Mouse (Mus musculus) lung, postnatal 0 days (tissue): ENCODE measurements around the gene Klk1b4. TPM values are rescaled to one million over a fixed set of nuclear protein-coding genes. Genes with fewer than 3 reads are reported as not detected.
"Not testable (repeated sequence)": the region's sequence is repeated elsewhere in the genome, so short reads cannot be mapped to it uniquely, and the experiment has no call there.

Experiments
- ATAC-seq: fragments of 200-750 bp; cut with Nextera tagmentation; 2 replicates; pipeline ENCODE4 v1.8.0; 2017; ENCODE audit warnings: moderate library complexity
- DNase-seq: peaks from one replicate; pipeline ENCODE4 v3.0.0-alpha.2; 2016; ENCODE audit warnings: low spot score
- H3K27ac ChIP-seq: fragments of 300-500 bp; sonication (generic); 2 replicates; pipeline ENCODE4 v1.5.1; 2014; ENCODE audit warnings: antibody characterized with exemption, mild to moderate bottlenecking, low read length, mixed read lengths
- H3K27me3 ChIP-seq: fragments of 300-500 bp; sonication (generic); replicated peaks from 2 replicates; pipeline ENCODE4 v1.6.1; 2014; ENCODE audit warnings: low read length, mixed read lengths; ENCODE audit not compliant: insufficient read depth
- H3K36me3 ChIP-seq: fragments of 300-500 bp; sonication (generic); 2 replicates; pipeline ENCODE4 v1.6.1; 2014; ENCODE audit warnings: low read length, mixed read lengths; ENCODE audit not compliant: insufficient read depth
- H3K4me1 ChIP-seq: fragments of 300-500 bp; sonication (generic); 2 replicates; pipeline ENCODE4 v1.6.1; 2014; ENCODE audit warnings: antibody characterized with exemption, low read depth, low read length, mixed read lengths; ENCODE audit not compliant: insufficient read depth
- H3K4me2 ChIP-seq: fragments of 300-500 bp; sonication (generic); replicated peaks from 2 replicates; pipeline ENCODE4 v1.6.1; 2014; ENCODE audit warnings: low read depth, mild to moderate bottlenecking, low read length, moderate library complexity, mixed read lengths
- H3K4me3 ChIP-seq: fragments of 300-500 bp; sonication (generic); 2 replicates; pipeline ENCODE4 v1.5.1; 2014; ENCODE audit warnings: low read depth, low read length
- H3K9ac ChIP-seq: fragments of 300-500 bp; sonication (generic); replicated peaks from 2 replicates; pipeline ENCODE4 v1.6.1; 2014; ENCODE audit warnings: low read depth, mild to moderate bottlenecking
- H3K9me3 ChIP-seq: fragments of 300-500 bp; sonication (generic); 2 replicates; pipeline ENCODE4 v1.6.1; 2016; ENCODE audit warnings: low read length, mixed read lengths
- CTCF ChIP-seq: IDR thresholded peaks from 2 replicates; pipeline ENCODE4 v1.5.1; 2016; ENCODE audit warnings: antibody characterized with exemption, mild to moderate bottlenecking
- EP300 ChIP-seq: IDR thresholded peaks from 2 replicates; pipeline ENCODE4 v1.6.1; 2016; ENCODE audit warnings: antibody characterized with exemption, mild to moderate bottlenecking, control low read depth
- WGBS: fragments of 180-500 bp; shearing (Covaris S2); extraction: QIAGEN DNeasy Blood & Tissue Kit; methylation state at CpG from one replicate; pipeline ENCODE4 v1.1.7; 2014; 5-methylcytosine and 5-hydroxymethylcytosine counted together
- polyA plus RNA-seq: library from polyadenylated mRNA; unstranded; fragments of >200 nt; fragmentation: Nextera tagmentation; extraction: Ambion mirVana; gene quantifications from 2 replicates; pipeline ENCODE4 v1.2.1, GENCODE M21; 2015

Gene Klk1b4
- polyA plus RNA-seq, 1 experiment from 2014 or later, result not detected

DNA sequence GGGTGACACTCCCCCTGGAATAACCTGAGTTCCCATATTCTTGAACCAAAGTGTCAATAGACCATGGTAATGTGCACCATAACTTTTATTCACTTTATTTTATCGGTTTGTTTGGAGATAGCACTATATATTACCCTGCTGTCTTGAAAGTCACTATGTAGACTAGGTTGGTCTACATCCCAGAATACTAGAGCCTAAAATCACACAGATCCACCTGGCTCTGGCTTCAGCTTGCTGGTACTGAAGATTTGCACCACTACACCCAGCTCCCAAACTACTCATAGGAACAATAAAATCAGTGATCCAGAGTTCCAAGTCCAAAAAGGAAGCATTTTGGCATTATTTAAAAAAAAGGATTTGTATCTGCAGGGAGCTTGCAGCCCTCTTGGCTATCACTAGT, 8.4 kb downstream of the Klk1b4 start, which contains the start of gene Klk1b5:
Gene Klk1b5, plus strand, starts transcription at position 301 of the 400 bp plus-strand sequence.
- H3K4me1 ChIP-seq, result no peaks in the 10 kb centered on the region
- no peak within 1 kb of the TSS for H3K4me2 ChIP-seq
- no peaks in the 10 kb centered on the region for H3K27me3 ChIP-seq
- no peak for TF ChIP-seq EP300
- no peak for TF ChIP-seq CTCF
- DNase-seq (no peak), ATAC-seq (no peak)
- H3K4me3 ChIP-seq, result no peak within 1 kb of the TSS
- no peak within 1 kb of the TSS for H3K9ac ChIP-seq
- no peaks in the 10 kb centered on the region for H3K9me3 ChIP-seq
- H3K27ac ChIP-seq, result no peak within 1 kb of the TSS
- H3K36me3 ChIP-seq, result no peaks in the 10 kb centered on the region
- 76% methylated on average over 1 of the region's 1 CpGs for WGBS

DNA sequence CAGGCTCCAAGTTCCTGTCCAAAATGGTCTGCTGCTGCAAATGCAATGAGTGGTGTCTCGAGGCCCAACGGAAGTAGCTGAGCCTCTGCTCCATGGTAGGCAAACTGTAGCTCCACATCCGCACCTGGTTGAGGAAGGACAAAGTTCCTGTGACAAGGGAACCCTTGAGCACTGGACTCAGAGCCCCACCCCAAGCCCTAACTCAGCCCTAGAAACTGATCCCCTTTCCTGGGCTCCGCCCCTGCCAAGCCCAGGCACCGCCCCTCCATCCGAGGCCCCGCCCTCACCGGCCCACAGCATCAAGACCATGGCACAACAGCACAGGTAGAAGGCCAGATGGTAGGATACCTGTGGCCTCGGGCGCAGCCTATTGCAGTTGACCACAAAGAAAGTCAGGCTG, 14.4 kb downstream of the Klk1b4 start:
- not testable (repeated sequence) for H3K36me3 ChIP-seq, H3K9me3 ChIP-seq, H3K27ac ChIP-seq, ATAC-seq, H3K27me3 ChIP-seq, H3K4me2 ChIP-seq, H3K9ac ChIP-seq, H3K4me1 ChIP-seq, H3K4me3 ChIP-seq, DNase-seq
- WGBS, result 56% methylated on average over 8 of the region's 10 CpGs

DNA sequence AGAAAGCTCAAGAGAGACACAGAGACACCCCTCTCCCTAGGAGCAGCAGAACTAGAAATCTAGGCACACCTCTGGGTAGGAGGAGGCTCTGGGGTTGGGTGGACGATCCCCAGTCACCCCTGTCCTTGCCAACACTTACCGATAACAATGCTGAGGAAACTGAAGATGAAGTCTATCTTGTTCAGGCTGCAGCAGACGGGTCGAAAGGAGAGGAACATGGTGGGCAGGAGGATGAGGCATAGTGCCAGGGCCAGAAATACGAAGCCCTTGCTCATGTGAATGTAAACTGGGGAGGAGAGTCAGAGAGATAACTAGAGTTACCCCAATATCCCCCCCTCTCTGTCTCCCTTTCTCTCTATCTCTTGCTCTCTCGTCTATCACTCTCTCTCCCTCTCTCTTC, 15.1 kb downstream of the Klk1b4 start:
- H3K27ac ChIP-seq, H3K27me3 ChIP-seq, H3K4me3 ChIP-seq, H3K9me3 ChIP-seq, H3K4me2 ChIP-seq, H3K4me1 ChIP-seq, H3K36me3 ChIP-seq, ATAC-seq, H3K9ac ChIP-seq, DNase-seq: not testable (repeated sequence)
- 53% methylated on average over 6 of the region's 6 CpGs for WGBS

DNA sequence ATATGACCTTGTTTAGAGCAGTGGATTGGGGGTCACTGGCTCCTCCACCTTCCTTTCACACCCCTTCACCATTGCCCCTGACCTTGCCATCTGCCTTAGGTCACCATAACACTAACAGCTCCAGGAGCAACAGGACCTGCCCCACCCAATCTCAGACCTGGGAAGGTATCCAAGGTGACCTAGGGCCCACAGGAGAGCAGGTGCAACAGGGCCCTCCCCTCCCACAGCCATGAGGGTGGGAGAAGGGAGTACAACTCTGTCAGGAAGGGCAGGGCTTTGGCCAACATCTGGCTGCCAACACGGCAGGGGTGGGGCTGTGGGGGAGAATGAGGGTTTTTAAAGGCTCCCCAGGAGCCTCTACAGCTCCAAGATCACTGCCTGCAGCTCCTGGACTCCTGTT, 17.8 kb downstream of the Klk1b4 start, which contains the start of gene Klk1:
Gene Klk1, plus strand, starts transcription at position 285 of the 400 bp plus-strand sequence.
- no peak for ATAC-seq
- Histone ChIP-seq H3K9ac (no peak within 1 kb of the TSS), H3K9me3 (no peaks in the 10 kb centered on the region), H3K27ac (no peak within 1 kb of the TSS), H3K36me3 (no peaks in the 10 kb centered on the region), H3K4me1 (no peaks in the 10 kb centered on the region), H3K4me3 (no peak within 1 kb of the TSS), H3K4me2 (no peak within 1 kb of the TSS), H3K27me3 (no peaks in the 10 kb centered on the region)
- no peak for DNase-seq
- TF ChIP-seq EP300 (no peak), CTCF (no peak)
- 40% methylated on average over 1 of the region's 1 CpGs for WGBS

DNA sequence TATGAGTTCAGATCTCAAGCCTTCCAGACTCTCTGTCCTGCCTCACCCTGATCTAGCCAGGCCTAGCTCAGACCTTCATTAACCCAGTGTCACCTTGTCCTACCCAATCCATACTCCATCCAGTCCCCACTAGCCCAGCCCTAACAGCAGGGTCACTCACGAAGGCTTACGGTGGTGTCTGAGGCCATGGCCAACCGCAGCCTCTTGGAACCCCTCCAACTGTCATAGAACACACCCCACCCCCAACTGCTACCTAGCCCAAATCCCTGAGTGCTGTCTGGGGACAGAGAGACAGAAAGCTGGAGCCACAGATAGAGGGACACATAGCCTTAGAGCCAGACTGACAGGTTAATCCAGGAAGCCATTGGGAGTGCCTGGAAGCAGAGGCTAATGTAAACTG, 28.7 kb downstream of the Klk1b4 start, which contains the start of gene Gm36864:
Gene Gm36864, plus strand, starts transcription at position 269 of the 400 bp plus-strand sequence.
- Histone ChIP-seq H3K36me3 (no peaks in the 10 kb centered on the region), H3K4me3 (no peak within 1 kb of the TSS), H3K9ac (no peak within 1 kb of the TSS), H3K4me1 (no peaks in the 10 kb centered on the region), H3K4me2 (no peak within 1 kb of the TSS), H3K9me3 (no peaks in the 10 kb centered on the region), H3K27ac (no peak within 1 kb of the TSS), H3K27me3 (no peaks in the 10 kb centered on the region)
- no peak for DNase-seq
- no peak for ATAC-seq
- 75% methylated on average over 3 of the region's 3 CpGs for WGBS
- TF ChIP-seq CTCF (no peak), EP300 (no peak)

DNA sequence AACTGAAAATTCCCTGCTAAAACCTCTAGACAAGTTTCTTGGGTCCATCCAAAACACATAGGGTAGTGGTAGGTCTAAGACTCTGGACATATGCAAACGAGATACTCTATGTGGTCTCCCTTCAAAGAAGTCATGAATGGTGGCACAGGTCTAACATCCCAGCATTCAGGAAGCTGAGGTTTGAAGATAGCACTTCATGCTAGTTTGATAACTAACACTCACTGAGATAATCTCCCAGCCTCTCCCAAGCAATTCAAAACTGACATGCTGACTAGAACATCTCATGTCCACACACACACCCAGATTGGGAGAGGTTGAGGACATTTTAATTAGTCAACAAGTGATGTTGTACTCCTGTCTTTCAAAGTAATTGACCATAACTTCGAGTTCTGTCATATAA, 32.7 kb downstream of the Klk1b4 start:
- WGBS, result 46% methylated on average over 2 of the region's 2 CpGs
- no peak overlapping the region for H3K9ac ChIP-seq
- no peak overlapping the region for H3K4me2 ChIP-seq
- ATAC-seq (no peak), DNase-seq (no peak)
- H3K4me1 ChIP-seq, result no peaks in the 10 kb centered on the region
- no peak overlapping the region for H3K4me3 ChIP-seq
- no peak overlapping the region for H3K27ac ChIP-seq
- TF ChIP-seq EP300 (no peak), CTCF (no peak)
- no peaks in the 10 kb centered on the region for H3K9me3 ChIP-seq
- H3K36me3 ChIP-seq, result no peaks in the 10 kb centered on the region
- no peaks in the 10 kb centered on the region for H3K27me3 ChIP-seq

DNA sequence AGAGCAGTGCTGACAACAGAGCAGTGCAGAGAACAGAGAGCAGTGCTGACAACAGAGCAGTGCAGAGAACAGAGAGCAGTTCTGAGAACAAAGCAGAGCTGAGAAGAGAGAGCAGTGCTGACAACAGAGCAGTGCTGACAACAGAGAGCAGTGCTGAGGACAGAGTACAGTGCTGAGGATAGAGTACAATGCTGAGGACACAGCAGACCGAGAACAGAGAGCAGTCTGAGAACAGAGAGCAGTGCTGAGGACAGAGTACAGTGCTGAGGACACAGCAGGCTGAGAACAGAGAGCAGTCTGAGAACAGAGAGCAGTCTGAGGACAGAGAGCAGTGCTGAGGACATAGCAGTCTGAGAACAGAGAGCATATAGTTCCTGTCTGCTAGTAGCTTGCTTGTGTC, 33.5 kb downstream of the Klk1b4 start:
- TF ChIP-seq EP300 (no peak), CTCF (no peak)
- WGBS, result 41% methylated on average over 1 of the region's 1 CpGs
- no peak overlapping the region for H3K27ac ChIP-seq
- no peak overlapping the region for H3K4me2 ChIP-seq
- no peak overlapping the region for H3K4me3 ChIP-seq
- no peaks in the 10 kb centered on the region for H3K36me3 ChIP-seq
- no peak for DNase-seq
- peaks cover 4% of the 10 kb centered on the region; the same call in 1 of the 2 replicates for H3K4me1 ChIP-seq
- H3K9me3 ChIP-seq, result no peaks in the 10 kb centered on the region
- ATAC-seq, result no peak
- no peak overlapping the region for H3K9ac ChIP-seq
- H3K27me3 ChIP-seq, result no peaks in the 10 kb centered on the region
